8 mouse cellular contexts compared by ENCODE assay signal in genomic region chr1:134989372-134989771, GRCm38 (mm10). TPM values are rescaled to one million over a fixed set of nuclear protein-coding genes. Genes with fewer than 3 reads are reported as not detected.
DNase-seq lines count a peak whose midpoint lies in the region; ATAC-seq lines count a peak whose summit lies in the region.

No protein-coding gene starts in this region.

- H3K9me3 ChIP-seq in forebrain, embryonic 10.5 days = no peaks in the 10 kb centered on the region
- H3K9me3 ChIP-seq in forebrain, embryonic 16.5 days (ENCODE audit: control insufficient read depth, low read length) = no peaks in the 10 kb centered on the region

- peaks cover 71% of the 10 kb centered on the region for H3K27me3 ChIP-seq in forebrain, embryonic 10.5 days (ENCODE audit: poor library complexity, severe bottlenecking)
- H3K27me3 ChIP-seq in forebrain, embryonic 16.5 days (replicated peaks; ENCODE audit: control insufficient read depth, insufficient read depth, low read length) = peaks cover 4% of the 10 kb centered on the region; the same call in 1 of the 2 replicates

- intact Hi-C loops in gastrocnemius, postnatal 14 days (cut with DNase I; ENCODE audit: low total_unique reads) = loop anchor here (1.0 kb wide), 1 partner anchor 117 kb away; no protein-coding TSS in a partner anchor

- H3K4me3 ChIP-seq in forebrain, embryonic 10.5 days = no peak overlapping the region
- no peak overlapping the region for H3K4me3 ChIP-seq in forebrain, embryonic 16.5 days (replicated peaks; ENCODE audit: low read length)

- peak; percentile 78 for DNase-seq in forebrain, embryonic 10.5 days (ENCODE audit: extremely low spot score, low spot score)
- DNase-seq in MN1 (ENCODE audit: low spot score) = peak; percentile 87
- DNase-seq in cerebellum, adult 8-10 months = peak; percentile 76
- DNase-seq in gastrocnemius, postnatal 14 days = peak; percentile 71
- peak; percentile 70 for DNase-seq in layer of hippocampus, adult 9-10 months (ENCODE audit: low spot score)
- peak; percentile 58 to 83 for DNase-seq in lung, postnatal 4 days
- DNase-seq in spleen, postnatal 36 days (ENCODE audit: low spot score in 2 of 2) = peak; percentile 43 to 64

- no peak overlapping the region for H3K4me2 ChIP-seq in forebrain, embryonic 16.5 days (ENCODE audit: low read length)

- ATAC-seq in forebrain, embryonic 16.5 days = no peak

- no peak overlapping the region for H3K27ac ChIP-seq in forebrain, embryonic 10.5 days
- H3K27ac ChIP-seq in forebrain, embryonic 16.5 days (ENCODE audit: low read length) = no peak overlapping the region

- 11% methylated on average over 7 of the region's 7 CpGs for WGBS in forebrain, embryonic 10.5 days
- WGBS in forebrain, embryonic 16.5 days = 7% methylated on average over 7 of the region's 7 CpGs

- H3K9ac ChIP-seq in forebrain, embryonic 16.5 days (replicated peaks; ENCODE audit: low read depth, low read length) = no peak overlapping the region

- H3K4me1 ChIP-seq in forebrain, embryonic 10.5 days = peaks cover 18% of the 10 kb centered on the region
- H3K4me1 ChIP-seq in forebrain, embryonic 16.5 days (replicated peaks; ENCODE audit: control insufficient read depth, insufficient read depth, low read length) = 0 out of 2 replicates have a peak, but pooled peaks cover 4% of the 10 kb centered on the region

- H3K36me3 ChIP-seq in forebrain, embryonic 10.5 days (replicated peaks) = no peaks in the 10 kb centered on the region
- H3K36me3 ChIP-seq in forebrain, embryonic 16.5 days (ENCODE audit: control insufficient read depth, insufficient read depth) = no peaks in the 10 kb centered on the region

RNA-seq across cellular contexts. Expression of gene Ube2t, which starts 27.0 kb away (rescaled TPM):
- polyA plus RNA-seq in forebrain, embryonic 10.5 days (2016; fragmentation: Nextera tagmentation; extraction: Ambion mirVana) = 58.0 and 58.9 TPM in 2 replicates
- 23.5 and 25.8 TPM in 2 replicates for polyA plus RNA-seq in forebrain, embryonic 16.5 days (2015; fragmentation: Nextera tagmentation; extraction: Ambion mirVana)
- total RNA-seq in gastrocnemius, postnatal 14 days (2021) = 10 to 100 TPM in 1 of 2 experiments, 1 to 10 TPM in 1; 5.8 to 11.5 TPM

RNA-seq across cellular contexts. Expression of gene Ppp1r12b, which starts 33.6 kb away (rescaled TPM):
- 5.8 and 6.5 TPM in 2 replicates for polyA plus RNA-seq in forebrain, embryonic 10.5 days (2016; fragmentation: Nextera tagmentation; extraction: Ambion mirVana)
- 15.2 and 17.5 TPM in 2 replicates for polyA plus RNA-seq in forebrain, embryonic 16.5 days (2015; fragmentation: Nextera tagmentation; extraction: Ambion mirVana)
- total RNA-seq in gastrocnemius, postnatal 14 days (2021) = 100 to 1,000 TPM; 183 to 217 TPM
